Mouse (Mus musculus): ENCODE results near the gene Mex3b. TPM values are rescaled to one million over a fixed set of nuclear protein-coding genes. Genes with fewer than 3 reads are reported as not detected.
A peak's percentile ranks its signal among the peaks of the same experiment; 100 is the strongest.

The Mex3b gene
- polyA plus RNA-seq, 1 experiment from 2014 or later = 17.8 TPM

DNA sequence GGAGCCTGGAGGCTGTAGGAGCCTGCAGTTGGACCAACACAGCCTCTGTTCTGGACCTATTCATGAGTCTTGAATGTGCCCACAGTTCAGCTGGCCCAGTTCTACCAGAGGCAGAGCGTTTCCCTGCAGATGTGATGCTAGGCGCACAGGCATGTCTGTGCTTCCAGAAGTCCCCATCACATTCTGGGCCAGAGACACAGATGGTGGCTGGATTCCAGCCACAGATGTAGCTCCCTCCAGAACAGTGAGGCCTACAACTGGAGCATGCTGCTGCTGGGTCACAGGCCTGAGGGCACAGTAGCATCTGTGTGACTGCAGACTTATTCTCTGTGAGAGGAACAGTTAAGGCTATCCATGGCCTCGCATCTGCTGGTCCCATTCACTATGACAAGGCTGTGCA lies 16.4 kb upstream of the Mex3b start:
- Histone ChIP-seq H3K36me3 (no peaks in the 10 kb centered on the region), H3K9ac (no peak overlapping the region), H3K4me1 (peaks cover 10% of the 10 kb centered on the region), H3K4me2 (no peak overlapping the region), H3K27ac (no peak overlapping the region), H3K27me3 (no peaks in the 10 kb centered on the region), H3K9me3 (no peaks in the 10 kb centered on the region), H3K4me3 (no peak overlapping the region)
- ATAC-seq (ENCODE audit: insufficient number of reproducible peaks, low FRiP score, low TSS enrichment, low read depth) = no peak
- 82% methylated on average over 3 of the region's 3 CpGs for WGBS

DNA sequence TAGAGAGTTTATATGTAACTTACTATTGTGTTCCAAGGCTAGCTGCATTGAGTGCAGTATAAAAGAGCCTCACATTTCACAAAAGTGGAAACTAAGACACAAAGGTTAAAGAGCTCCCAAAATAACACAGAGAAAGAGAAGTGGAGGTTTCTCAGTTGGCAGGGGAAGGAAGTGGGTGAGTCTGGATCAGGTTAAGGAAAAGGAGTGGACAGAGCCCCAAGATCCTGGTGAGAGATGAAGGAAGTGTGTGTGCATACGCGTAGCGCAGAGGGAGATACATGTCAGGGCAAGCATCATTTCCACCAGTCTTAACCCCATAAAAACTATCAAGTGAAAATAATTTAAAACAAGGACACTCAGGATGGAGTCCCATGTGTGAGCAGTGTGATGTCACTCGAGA lies 15.5 kb upstream of the Mex3b start:
- no peak overlapping the region for H3K27ac ChIP-seq
- no peaks in the 10 kb centered on the region for H3K36me3 ChIP-seq
- H3K4me2 ChIP-seq = no peak overlapping the region
- no peak overlapping the region for H3K4me3 ChIP-seq
- H3K9me3 ChIP-seq = no peaks in the 10 kb centered on the region
- H3K9ac ChIP-seq = no peak overlapping the region
- peaks cover 10% of the 10 kb centered on the region for H3K4me1 ChIP-seq
- 88% methylated on average over 4 of the region's 4 CpGs for WGBS
- no peak for ATAC-seq (ENCODE audit: insufficient number of reproducible peaks, low FRiP score, low TSS enrichment, low read depth)
- no peaks in the 10 kb centered on the region for H3K27me3 ChIP-seq

DNA sequence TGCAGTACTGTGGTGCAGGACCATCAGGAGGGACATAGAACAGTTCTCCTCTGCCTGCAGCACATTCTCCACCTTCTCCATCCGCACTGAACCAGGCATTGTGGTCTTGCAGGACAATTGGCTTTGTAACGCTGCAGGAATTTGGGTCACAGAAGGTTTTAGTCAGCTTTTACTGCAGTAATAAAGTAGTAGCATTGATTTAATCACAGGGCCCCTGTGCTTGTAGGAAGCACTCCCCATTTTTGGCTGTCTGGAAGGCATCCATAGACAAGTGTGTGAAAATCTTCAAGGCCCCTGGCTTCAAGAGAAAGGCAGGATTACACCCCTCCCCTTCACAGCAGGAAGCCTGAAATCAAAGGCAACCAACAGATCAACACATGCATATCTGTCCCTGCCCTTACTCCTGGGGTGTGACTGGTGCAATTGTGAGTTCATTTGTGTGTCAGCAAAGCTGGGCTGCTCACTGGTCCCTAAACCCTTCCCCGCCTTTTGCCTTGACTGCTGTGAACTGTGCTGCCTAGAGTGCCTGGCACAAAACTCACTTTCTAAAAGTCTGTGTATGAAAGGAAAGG lies 12.9 kb upstream of the Mex3b start:
- Histone ChIP-seq H3K4me1 (peaks cover 10% of the 10 kb centered on the region), H3K27me3 (no peaks in the 10 kb centered on the region), H3K4me3 (no peak overlapping the region), H3K4me2 (no peak overlapping the region), H3K9me3 (no peaks in the 10 kb centered on the region), H3K9ac (no peak overlapping the region), H3K27ac (0 out of 2 replicates have a peak overlapping the region, but pooled peaks have one; percentile 3), H3K36me3 (no peaks in the 10 kb centered on the region)
- WGBS = 23% methylated on average over 3 of the region's 3 CpGs
- ATAC-seq (ENCODE audit: insufficient number of reproducible peaks, low FRiP score, low TSS enrichment, low read depth) = no peak

GRCm38 (mm10) chr7:82858611-82859010 lies 8.5 kb upstream of the Mex3b start:
- H3K9ac ChIP-seq = no peak overlapping the region
- H3K4me2 ChIP-seq = no peak overlapping the region
- no peaks in the 10 kb centered on the region for H3K27me3 ChIP-seq
- WGBS = 75% methylated on average over 4 of the region's 4 CpGs
- no peak for ATAC-seq (ENCODE audit: insufficient number of reproducible peaks, low FRiP score, low TSS enrichment, low read depth)
- peaks cover 10% of the 10 kb centered on the region for H3K4me1 ChIP-seq
- no peaks in the 10 kb centered on the region for H3K9me3 ChIP-seq
- H3K4me3 ChIP-seq = no peak overlapping the region
- no peak overlapping the region for H3K27ac ChIP-seq
- H3K36me3 ChIP-seq = no peaks in the 10 kb centered on the region

- Histone ChIP-seq H3K27me3 (no peaks in the 10 kb centered on the region), H3K9ac (no peak overlapping the region), H3K27ac (no peak overlapping the region), H3K36me3 (no peaks in the 10 kb centered on the region), H3K4me2 (no peak overlapping the region), H3K4me3 (no peak overlapping the region), H3K4me1 (peaks cover 10% of the 10 kb centered on the region), H3K9me3 (no peaks in the 10 kb centered on the region)
- no peak for ATAC-seq (ENCODE audit: insufficient number of reproducible peaks, low FRiP score, low TSS enrichment, low read depth)
- WGBS = 78% methylated on average over 2 of the region's 2 CpGs
Measured at GRCm38 (mm10) chr7:82860626-82861025, 6.5 kb upstream of the Mex3b start.

GRCm38 (mm10) chr7:82863341-82863740 lies 3.8 kb upstream of the Mex3b start:
- no peak for ATAC-seq (ENCODE audit: insufficient number of reproducible peaks, low FRiP score, low TSS enrichment, low read depth)

GRCm38 (mm10) chr7:82864260-82864990 lies 2.7 kb upstream of the Mex3b start:
- Histone ChIP-seq H3K4me3 (peak overlapping the region; percentile 81; the same call in 1 of the 2 replicates), H3K4me1 (peaks cover 16% of the 10 kb centered on the region), H3K36me3 (no peaks in the 10 kb centered on the region), H3K9ac (no peak overlapping the region), H3K27me3 (no peaks in the 10 kb centered on the region), H3K27ac (peak overlapping the region; percentile 89; the same call in 1 of the 2 replicates), H3K9me3 (no peaks in the 10 kb centered on the region), H3K4me2 (no peak overlapping the region)
- no peak for ATAC-seq (ENCODE audit: insufficient number of reproducible peaks, low FRiP score, low TSS enrichment, low read depth)
- 51% methylated on average over 8 of the region's 8 CpGs for WGBS

More at GRCm38 (mm10) chr7:82863341-82863740, 3.8 kb upstream of the Mex3b start:
- WGBS = 44% methylated on average over 6 of the region's 6 CpGs
- H3K4me3 ChIP-seq = no peak overlapping the region
- no peak overlapping the region for H3K9ac ChIP-seq
- no peak overlapping the region for H3K27ac ChIP-seq
- peaks cover 10% of the 10 kb centered on the region for H3K4me1 ChIP-seq
- no peaks in the 10 kb centered on the region for H3K9me3 ChIP-seq
- no peaks in the 10 kb centered on the region for H3K27me3 ChIP-seq
- no peak overlapping the region for H3K4me2 ChIP-seq
- no peaks in the 10 kb centered on the region for H3K36me3 ChIP-seq

DNA sequence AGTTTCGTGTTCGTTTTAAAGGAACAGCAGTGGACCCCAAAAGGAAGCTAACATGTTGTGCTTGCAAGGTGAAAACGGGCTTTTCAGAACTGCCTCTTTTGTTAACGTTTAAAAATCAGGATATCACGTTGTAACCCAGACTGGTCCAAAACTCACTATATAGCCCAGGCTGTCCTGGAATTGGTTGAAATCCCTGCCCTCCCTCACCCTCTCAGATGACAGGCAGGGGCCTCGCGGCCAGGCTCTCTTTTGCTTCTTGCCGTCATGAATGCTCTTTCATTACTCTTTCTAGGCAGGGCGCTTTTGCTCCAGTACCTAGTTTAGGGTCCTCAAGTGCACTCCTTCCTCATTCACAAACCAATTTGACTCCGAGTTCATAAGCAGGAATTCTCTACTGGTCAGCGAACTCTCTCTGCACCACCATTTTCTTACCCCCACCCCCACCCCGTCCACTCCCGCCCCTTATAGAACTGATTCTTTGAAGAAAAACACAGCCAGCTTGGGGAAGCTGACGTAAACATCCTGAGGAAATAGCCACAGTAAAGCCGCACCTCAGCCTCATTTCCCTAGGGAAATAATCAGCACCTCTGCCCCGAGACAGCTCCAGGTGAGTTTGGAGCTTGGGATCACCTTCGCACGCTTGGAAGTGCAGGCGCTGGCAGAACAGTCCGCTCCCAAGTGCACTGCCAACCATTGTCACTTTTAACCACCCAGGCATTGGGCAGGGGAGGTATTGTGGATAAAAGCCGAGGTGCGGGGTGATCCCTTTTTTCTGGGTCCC lies 2.0 kb upstream of the Mex3b start:
- peak overlapping the region; percentile 92 for H3K4me2 ChIP-seq
- H3K9ac ChIP-seq = peak overlapping the region; percentile 54
- peak overlapping the region; percentile 81 for H3K4me3 ChIP-seq
- ATAC-seq (ENCODE audit: insufficient number of reproducible peaks, low FRiP score, low TSS enrichment, low read depth) = no peak
- no peaks in the 10 kb centered on the region for H3K9me3 ChIP-seq
- 2% methylated on average over 22 of the region's 22 CpGs for WGBS
- peaks cover 24% of the 10 kb centered on the region for H3K4me1 ChIP-seq
- H3K36me3 ChIP-seq = peaks cover 6% of the 10 kb centered on the region; the same call in 1 of the 2 replicates
- peak overlapping the region; percentile 89 for H3K27ac ChIP-seq
- H3K27me3 ChIP-seq = no peaks in the 10 kb centered on the region

DNA sequence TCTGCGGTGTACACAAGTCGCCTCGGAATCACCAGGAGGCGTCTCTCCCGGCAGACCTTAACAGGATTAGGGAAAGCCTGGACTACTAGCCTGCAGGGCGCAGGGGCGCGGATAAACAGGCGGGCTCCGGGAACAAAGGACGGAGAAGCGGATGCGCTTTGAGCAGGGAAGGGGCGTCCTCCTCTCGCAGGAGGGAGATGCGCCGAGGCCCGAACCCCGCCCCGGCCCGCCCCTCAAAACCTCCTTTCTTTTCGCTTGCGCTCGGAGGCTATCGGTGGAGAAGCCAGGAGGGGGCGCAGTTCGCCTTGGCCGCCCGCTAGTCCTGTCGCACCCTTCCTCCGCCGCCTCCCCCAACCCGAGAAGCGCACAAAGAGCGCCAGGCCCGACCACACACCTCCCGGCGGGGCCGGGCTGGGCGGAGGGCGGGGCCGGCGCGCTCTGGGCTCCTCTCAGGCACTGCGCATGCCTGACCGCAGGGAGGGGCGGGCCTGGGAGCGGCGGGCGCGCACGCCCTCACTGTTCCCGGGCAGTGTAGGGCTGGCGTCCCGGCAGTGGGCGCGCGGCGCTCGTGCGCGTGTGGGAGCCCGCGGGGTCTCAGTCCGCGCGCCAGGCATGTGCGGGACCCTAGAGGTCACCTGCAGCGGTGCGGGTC lies 1.2 kb upstream of the Mex3b start:
- H3K27me3 ChIP-seq = no peaks in the 10 kb centered on the region
- ATAC-seq (ENCODE audit: insufficient number of reproducible peaks, low FRiP score, low TSS enrichment, low read depth) = peak; percentile 93
- WGBS = under 1% methylated on average over 65 of the region's 70 CpGs

DNA sequence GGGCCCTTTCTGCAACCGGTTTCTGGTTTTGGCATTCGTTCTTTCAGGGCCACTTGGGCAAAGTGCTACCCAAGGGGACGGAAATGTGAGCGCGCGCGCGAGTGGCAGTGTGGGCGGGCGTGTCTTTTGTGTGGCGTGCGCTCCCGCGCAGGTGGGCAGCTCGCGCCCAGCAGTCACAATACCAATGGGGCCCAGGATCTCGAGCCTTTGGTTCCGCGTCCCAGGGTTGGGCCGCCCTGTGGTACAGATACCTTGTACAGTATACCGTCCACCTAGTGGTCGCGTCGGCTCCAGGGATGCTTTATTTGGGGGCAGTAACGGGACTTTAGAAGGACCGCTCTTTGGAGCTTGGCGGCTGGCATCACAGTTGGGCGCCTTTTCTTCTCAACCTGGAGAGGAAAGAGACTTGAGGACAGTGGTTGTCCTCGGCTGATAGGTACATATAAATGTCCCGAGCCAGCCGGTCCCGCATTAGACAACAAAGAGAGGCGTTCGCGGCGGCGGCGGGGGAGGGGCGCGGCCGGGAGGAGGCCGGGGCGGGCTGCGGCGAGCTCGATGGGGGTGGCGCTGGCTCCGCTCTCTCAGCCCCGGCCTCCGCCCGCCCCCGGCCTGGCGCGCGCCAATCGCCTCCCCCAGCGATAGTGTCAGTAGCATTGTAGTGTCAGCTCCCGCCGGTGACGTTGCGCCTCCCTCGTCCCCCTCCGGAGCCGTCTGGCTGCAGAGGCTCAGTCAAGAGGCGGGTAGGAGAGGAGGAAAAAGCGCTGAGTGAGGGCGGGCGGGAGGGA lies 455 bp upstream of the Mex3b start:
- ATAC-seq (ENCODE audit: insufficient number of reproducible peaks, low FRiP score, low TSS enrichment, low read depth) = peak; percentile 88
- 1% methylated on average over 48 of the region's 68 CpGs for WGBS

More for the DNA sequence above, 1.2 kb upstream of the Mex3b start:
- Histone ChIP-seq H3K27ac (peak overlapping the region; percentile 99), H3K4me1 (peaks cover 25% of the 10 kb centered on the region), H3K36me3 (peaks cover 8% of the 10 kb centered on the region; the same call in 1 of the 2 replicates), H3K4me3 (peak overlapping the region; percentile 81), H3K4me2 (peak overlapping the region; percentile 92), H3K9ac (peak overlapping the region; percentile 61), H3K9me3 (no peaks in the 10 kb centered on the region)

More for the DNA sequence above, 455 bp upstream of the Mex3b start:
- peaks cover 25% of the 10 kb centered on the region for H3K4me1 ChIP-seq
- peak overlapping the region; percentile 61 for H3K9ac ChIP-seq
- no peaks in the 10 kb centered on the region for H3K27me3 ChIP-seq
- H3K9me3 ChIP-seq = no peaks in the 10 kb centered on the region
- H3K4me2 ChIP-seq = peak overlapping the region; percentile 92
- H3K27ac ChIP-seq = peak overlapping the region; percentile 99
- peak overlapping the region; percentile 81 for H3K4me3 ChIP-seq
- peaks cover 8% of the 10 kb centered on the region; the same call in 1 of the 2 replicates for H3K36me3 ChIP-seq

All from limb, embryonic 15.5 days (tissue).